ENCODE assay signal across 8 mouse cellular contexts in genomic region chr9:18291571-18292429, GRCm38 (mm10). TPM values are rescaled to one million over a fixed set of nuclear protein-coding genes. Genes with fewer than 3 reads are reported as not detected.
DNase-seq lines count a peak whose midpoint lies in the region; ATAC-seq and TF ChIP-seq lines count a peak whose summit lies in the region.

Gene Chordc1, plus strand, starts transcription at chr9:18292125.

- H3K27ac ChIP-seq in hindbrain, embryonic 13.5 days: peak within 1 kb of the TSS; percentile 93

- no peaks in the 10 kb centered on the region for H3K36me3 ChIP-seq in hindbrain, embryonic 13.5 days

- ATAC-seq in Patski: peak; percentile 99
- ATAC-seq in hindbrain, embryonic 13.5 days (ENCODE audit: low FRiP score): peak; percentile 99

- H3K4me3 ChIP-seq in hindbrain, embryonic 13.5 days: peak within 1 kb of the TSS; percentile 96

- 3% methylated on average over 49 of the region's 49 CpGs for WGBS in hindbrain, embryonic 13.5 days

- no peak for TF ChIP-seq CTCF in Patski (IDR thresholded peaks at IDR 0.05)

- peak; percentile 89 for DNase-seq in Patski (ENCODE audit: low read depth, low spot score)
- DNase-seq in cerebellum, postnatal 14 days: peak; percentile 98 to 99
- DNase-seq in frontal cortex, postnatal 14 days (ENCODE audit: low spot score in 2 of 2): peak; percentile 92 to 93
- peak; percentile 86 to 89 for DNase-seq in layer of hippocampus, postnatal 25 days (ENCODE audit: extremely low spot score in 1 of 2, low spot score in 1 of 2)
- peak; percentile 94 for DNase-seq in lung, postnatal 25 days (ENCODE audit: low spot score)
- peak; percentile 97 for DNase-seq in retina, embryonic 14.5 days (ENCODE audit: low spot score)
- DNase-seq in thymus, postnatal 4 days: peak; percentile 93

- POLR2A ChIA-PET in Patski (lab: Charles Lee): no interaction called here

- in situ Hi-C loops in Patski (cut with MboI; ENCODE audit: low pct_unique_long_range_greater_than_20kb): no loop called here

- peaks cover 15% of the 10 kb centered on the region for H3K27me3 ChIP-seq in Patski
- no peaks in the 10 kb centered on the region for H3K27me3 ChIP-seq in hindbrain, embryonic 13.5 days

- CTCF ChIA-PET in Patski (lab: Charles Lee): no interaction called here

- peaks cover 14% of the 10 kb centered on the region for H3K4me1 ChIP-seq in hindbrain, embryonic 13.5 days (replicated peaks)

- H3K4me2 ChIP-seq in hindbrain, embryonic 13.5 days: peak within 1 kb of the TSS; percentile 91

- peak within 1 kb of the TSS; percentile 98 for H3K9ac ChIP-seq in hindbrain, embryonic 13.5 days

- no peaks in the 10 kb centered on the region for H3K9me3 ChIP-seq in hindbrain, embryonic 13.5 days

RNA-seq across cellular contexts. Expression of gene Chordc1, which starts in this region (rescaled TPM):
- polyA plus RNA-seq in Patski (2021): 92.9 TPM
- 138 and 147 TPM in 2 replicates for polyA plus RNA-seq in hindbrain, embryonic 13.5 days (2015; fragmentation: Nextera tagmentation; extraction: Ambion mirVana)
- total RNA-seq in layer of hippocampus, postnatal 25 days (2021): 10 to 100 TPM; 90.5 to 99.5 TPM

Comparison
In these comparisons a context has a peak if more than half of its experiments do, and no peak if none do; other contexts are left out.
1. Peak in every context shown above with its lines: DNase-seq, ATAC-seq, H3K4me3 ChIP-seq and H3K27ac ChIP-seq.